Mouse (Mus musculus) hindbrain, embryonic 11.5 days (tissue): Measurements from ENCODE around the gene Proca1. TPM values are rescaled to one million over a fixed set of nuclear protein-coding genes. Genes with fewer than 3 reads are reported as not detected.

Experiments used
- ATAC-seq: fragments of 200-750 bp; cut with Nextera tagmentation; 2 replicates; pipeline ENCODE4 v1.8.0; 2017; ENCODE audit warnings: mild to moderate bottlenecking, moderate TSS enrichment, moderate library complexity; ENCODE audit not compliant: low FRiP score
- DNase-seq: peaks from one replicate; pipeline ENCODE4 v3.0.0-alpha.2; 2015; ENCODE audit warnings: low spot score
- H3K27ac ChIP-seq: fragments of 300-500 bp; sonication (generic); 2 replicates; pipeline ENCODE4 v1.5.1; 2014; ENCODE audit warnings: mild to moderate bottlenecking, low read depth, low read length
- H3K27me3 ChIP-seq: fragments of 300-500 bp; sonication (generic); 2 replicates; pipeline ENCODE4 v1.6.1; 2014; ENCODE audit warnings: mild to moderate bottlenecking, low read length, moderate library complexity, mixed read lengths; ENCODE audit not compliant: control insufficient read depth, insufficient read depth
- H3K36me3 ChIP-seq: fragments of 300-500 bp; sonication (generic); 2 replicates; pipeline ENCODE4 v1.6.1; 2014; ENCODE audit warnings: mild to moderate bottlenecking, low read length, moderate library complexity, mixed read lengths; ENCODE audit not compliant: control insufficient read depth, insufficient read depth
- H3K4me1 ChIP-seq: fragments of 300-500 bp; sonication (generic); replicated peaks from 2 replicates; pipeline ENCODE4 v1.6.1; 2014; ENCODE audit warnings: low read length, mixed read lengths; ENCODE audit not compliant: control insufficient read depth, insufficient read depth
- H3K4me2 ChIP-seq: fragments of 300-500 bp; sonication (generic); replicated peaks from 2 replicates; pipeline ENCODE4 v1.6.1; 2014; ENCODE audit warnings: mild to moderate bottlenecking, low read depth, low read length
- H3K4me3 ChIP-seq: fragments of 300-500 bp; sonication (generic); 2 replicates; pipeline ENCODE4 v1.5.1; 2014; ENCODE audit warnings: low read depth, low read length
- H3K9ac ChIP-seq: fragments of 300-500 bp; sonication (generic); 2 replicates; pipeline ENCODE4 v1.6.1; 2014; ENCODE audit warnings: low read depth, low read length
- H3K9me3 ChIP-seq: fragments of 300-500 bp; sonication (generic); 2 replicates; pipeline ENCODE4 v1.6.1; 2016; ENCODE audit warnings: low read length; ENCODE audit not compliant: control insufficient read depth
- WGBS: fragments of 180-500 bp; shearing (Covaris S2); extraction: QIAGEN DNeasy Blood & Tissue Kit; methylation state at CpG from one replicate; pipeline ENCODE4 v1.1.7; 2014; 5-methylcytosine and 5-hydroxymethylcytosine counted together
- polyA plus RNA-seq: library from polyadenylated mRNA; unstranded; fragments of >200 nt; fragmentation: Nextera tagmentation; extraction: Ambion mirVana; gene quantifications from 2 replicates; pipeline ENCODE4 v1.2.1, GENCODE M21; 2014

The Proca1 gene
- 1.0 and 1.2 TPM in 2 replicates for polyA plus RNA-seq

GRCm38 (mm10) chr11:78193113-78193512 is at the start of gene Proca1:
Gene Proca1, plus strand, starts transcription at chr11:78193392.
- Histone ChIP-seq H3K36me3 (0 out of 2 replicates have a peak, but pooled peaks cover 2% of the 10 kb centered on the region), H3K9me3 (no peaks in the 10 kb centered on the region), H3K4me3 (no peak within 1 kb of the TSS), H3K27ac (no peak within 1 kb of the TSS), H3K9ac (no peak within 1 kb of the TSS), H3K27me3 (no peaks in the 10 kb centered on the region), H3K4me1 (0 out of 2 replicates have a peak, but pooled peaks cover 2% of the 10 kb centered on the region), H3K4me2 (peak within 1 kb of the TSS; percentile 39; the same call in 1 of the 2 replicates)
- DNase-seq (no peak), ATAC-seq (no peak)
- 92% methylated on average over 1 of the region's 1 CpGs for WGBS

- H3K27me3 ChIP-seq, result no peaks in the 10 kb centered on the region
- no peaks in the 10 kb centered on the region for H3K4me1 ChIP-seq
- DNase-seq, result no peak
- H3K27ac ChIP-seq, result no peak overlapping the region
- no peak overlapping the region for H3K9ac ChIP-seq
- H3K4me3 ChIP-seq, result no peak overlapping the region
- no peaks in the 10 kb centered on the region for H3K9me3 ChIP-seq
- 84% methylated on average over 2 of the region's 2 CpGs for WGBS
- H3K4me2 ChIP-seq, result no peak overlapping the region
- no peak for ATAC-seq
- H3K36me3 ChIP-seq, result 0 out of 2 replicates have a peak, but pooled peaks cover 2% of the 10 kb centered on the region
Observed at GRCm38 (mm10) chr11:78143520-78143919, 49.7 kb upstream of the Proca1 start.

GRCm38 (mm10) chr11:78146168-78146567 is 47.0 kb upstream of the Proca1 start:
- Histone ChIP-seq H3K4me3 (no peak overlapping the region), H3K4me1 (no peaks in the 10 kb centered on the region), H3K27me3 (no peaks in the 10 kb centered on the region), H3K27ac (no peak overlapping the region), H3K9me3 (no peaks in the 10 kb centered on the region), H3K9ac (no peak overlapping the region), H3K4me2 (no peak overlapping the region), H3K36me3 (peaks cover 7% of the 10 kb centered on the region)
- 80% methylated on average over 5 of the region's 5 CpGs for WGBS
- DNase-seq (no peak), ATAC-seq (no peak)

GRCm38 (mm10) chr11:78146707-78147543 is 46.3 kb upstream of the Proca1 start:
- WGBS, result 94% methylated on average over 6 of the region's 6 CpGs
- H3K36me3 ChIP-seq, result peaks cover 7% of the 10 kb centered on the region
- no peak for ATAC-seq

GRCm38 (mm10) chr11:78151161-78151560 is 42.0 kb upstream of the Proca1 start:
- Histone ChIP-seq H3K4me3 (no peak overlapping the region), H3K4me2 (no peak overlapping the region), H3K9ac (no peak overlapping the region), H3K27me3 (no peaks in the 10 kb centered on the region), H3K36me3 (peaks cover 7% of the 10 kb centered on the region), H3K4me1 (no peaks in the 10 kb centered on the region), H3K9me3 (no peaks in the 10 kb centered on the region), H3K27ac (no peak overlapping the region)
- ATAC-seq (no peak), DNase-seq (no peak)
- 15% methylated on average over 1 of the region's 1 CpGs for WGBS

More at GRCm38 (mm10) chr11:78146707-78147543, 46.3 kb upstream of the Proca1 start:
- Histone ChIP-seq H3K4me1 (no peaks in the 10 kb centered on the region), H3K9me3 (no peaks in the 10 kb centered on the region), H3K4me2 (no peak overlapping the region), H3K27ac (no peak overlapping the region), H3K4me3 (no peak overlapping the region), H3K27me3 (no peaks in the 10 kb centered on the region), H3K9ac (no peak overlapping the region)
- DNase-seq, result no peak

GRCm38 (mm10) chr11:78152299-78153231 is 40.6 kb upstream of the Proca1 start:
- H3K9ac ChIP-seq, result no peak overlapping the region
- no peaks in the 10 kb centered on the region for H3K27me3 ChIP-seq
- no peaks in the 10 kb centered on the region for H3K9me3 ChIP-seq
- H3K36me3 ChIP-seq, result peaks cover 7% of the 10 kb centered on the region
- ATAC-seq, result no peak
- H3K4me3 ChIP-seq, result no peak overlapping the region
- H3K4me1 ChIP-seq, result no peaks in the 10 kb centered on the region
- DNase-seq, result no peak
- no peak overlapping the region for H3K4me2 ChIP-seq
- WGBS, result 77% methylated on average over 9 of the region's 9 CpGs
- H3K27ac ChIP-seq, result no peak overlapping the region

GRCm38 (mm10) chr11:78153778-78154177 is 39.4 kb upstream of the Proca1 start:
- Histone ChIP-seq H3K4me2 (no peak overlapping the region), H3K36me3 (peaks cover 11% of the 10 kb centered on the region), H3K9ac (no peak overlapping the region), H3K27ac (no peak overlapping the region), H3K4me3 (no peak overlapping the region), H3K9me3 (no peaks in the 10 kb centered on the region), H3K4me1 (no peaks in the 10 kb centered on the region), H3K27me3 (no peaks in the 10 kb centered on the region)
- ATAC-seq (0 out of 2 replicates have a peak, but pooled peaks have one; percentile 30), DNase-seq (no peak)
- 91% methylated on average over 13 of the region's 13 CpGs for WGBS

GRCm38 (mm10) chr11:78155674-78156073 is 37.5 kb upstream of the Proca1 start:
- WGBS, result 85% methylated on average over 5 of the region's 5 CpGs
- Histone ChIP-seq H3K27me3 (no peaks in the 10 kb centered on the region), H3K27ac (no peak overlapping the region), H3K4me2 (no peak overlapping the region), H3K9ac (no peak overlapping the region), H3K9me3 (no peaks in the 10 kb centered on the region), H3K36me3 (peaks cover 13% of the 10 kb centered on the region), H3K4me1 (peaks cover 2% of the 10 kb centered on the region; the same call in 1 of the 2 replicates), H3K4me3 (no peak overlapping the region)
- ATAC-seq (no peak), DNase-seq (no peak)
